Mouse (Mus musculus) heart, embryonic 15.5 days (tissue): Measurements from ENCODE around the gene Rimkla. TPM values are rescaled to one million over a fixed set of nuclear protein-coding genes. Genes with fewer than 3 reads are reported as not detected.
"Not testable (repeated sequence)": the region's sequence is repeated elsewhere in the genome, so short reads cannot be mapped to it uniquely, and the experiment has no call there.

Experiments
- ATAC-seq: fragments of 200-750 bp; cut with Nextera tagmentation; replicated peaks from 2 replicates; pipeline ENCODE4 v1.8.0; 2017; ENCODE audit warnings: low read depth, moderate TSS enrichment; ENCODE audit not compliant: insufficient number of reproducible peaks, insufficient read depth, low FRiP score
- H3K27ac ChIP-seq: fragments of 300-500 bp; sonication (generic); 2 replicates; pipeline ENCODE4 v1.5.1; 2015; ENCODE audit warnings: mild to moderate bottlenecking, inconsistent platforms
- H3K27me3 ChIP-seq: fragments of 300-500 bp; sonication (generic); 2 replicates; pipeline ENCODE4 v1.6.1; 2015; ENCODE audit warnings: inconsistent platforms
- H3K36me3 ChIP-seq: fragments of 300-500 bp; sonication (generic); 2 replicates; pipeline ENCODE4 v1.6.1; 2015; ENCODE audit warnings: mild to moderate bottlenecking, inconsistent platforms
- H3K4me1 ChIP-seq: fragments of 300-500 bp; sonication (generic); replicated peaks from 2 replicates; pipeline ENCODE4 v1.6.1; 2015; ENCODE audit warnings: inconsistent platforms
- H3K4me2 ChIP-seq: fragments of 300-500 bp; sonication (generic); 2 replicates; pipeline ENCODE4 v1.6.1; 2015; ENCODE audit warnings: inconsistent platforms, mild to moderate bottlenecking, moderate library complexity
- H3K4me3 ChIP-seq: fragments of 300-500 bp; sonication (generic); 2 replicates; pipeline ENCODE4 v1.5.1; 2015; ENCODE audit warnings: mild to moderate bottlenecking, inconsistent platforms
- H3K9ac ChIP-seq: fragments of 300-500 bp; sonication (generic); 2 replicates; pipeline ENCODE4 v1.6.1; 2015; ENCODE audit warnings: mild to moderate bottlenecking, inconsistent platforms
- H3K9me3 ChIP-seq: fragments of 300-500 bp; sonication (generic); replicated peaks from 2 replicates; pipeline ENCODE4 v1.6.1; 2016; ENCODE audit warnings: inconsistent platforms
- WGBS: fragments of 180-500 bp; shearing (Covaris S2); methylation state at CpG from one replicate; pipeline ENCODE4 v1.1.7; 2015; ENCODE audit warnings: mixed read lengths; 5-methylcytosine and 5-hydroxymethylcytosine counted together
- polyA plus RNA-seq: library from polyadenylated mRNA; unstranded; fragments of >200 nt; fragmentation: Nextera tagmentation; extraction: Ambion mirVana; gene quantifications from 2 replicates; pipeline ENCODE4 v1.2.1, GENCODE M21; 2015

The Rimkla gene
- polyA plus RNA-seq = 4.1 and 4.2 TPM in 2 replicates

- WGBS = under 1% methylated on average over 67 of the region's 77 CpGs
- peaks cover 8% of the 10 kb centered on the region for H3K4me1 ChIP-seq
Observed at GRCm38 (mm10) chr4:119492291-119492932, at the start of gene Rimkla. TSS of gene Rimkla (minus strand) at chr4:119492628.

GRCm38 (mm10) chr4:119540533-119540890, 48.1 kb upstream of the Rimkla start:
- Histone ChIP-seq H3K4me3 (peak overlapping the region; percentile 87), H3K27ac (peak overlapping the region; percentile 99), H3K36me3 (no peaks in the 10 kb centered on the region), H3K27me3 (no peaks in the 10 kb centered on the region), H3K9ac (peak overlapping the region; percentile 97), H3K4me2 (peak overlapping the region; percentile 78), H3K9me3 (no peaks in the 10 kb centered on the region), H3K4me1 (peaks cover 25% of the 10 kb centered on the region)
- WGBS = 3% methylated on average over 10 of the region's 10 CpGs
- no peak for ATAC-seq

More at GRCm38 (mm10) chr4:119492291-119492932, at the start of gene Rimkla:
- Histone ChIP-seq H3K36me3 (no peaks in the 10 kb centered on the region), H3K9ac (peak within 1 kb of the TSS; percentile 65), H3K27ac (peak within 1 kb of the TSS; percentile 46; the same call in 1 of the 2 replicates), H3K4me3 (peak within 1 kb of the TSS; percentile 67), H3K9me3 (no peaks in the 10 kb centered on the region), H3K4me2 (peak within 1 kb of the TSS; percentile 93), H3K27me3 (peaks cover 24% of the 10 kb centered on the region)
- peak; percentile 87 for ATAC-seq

DNA sequence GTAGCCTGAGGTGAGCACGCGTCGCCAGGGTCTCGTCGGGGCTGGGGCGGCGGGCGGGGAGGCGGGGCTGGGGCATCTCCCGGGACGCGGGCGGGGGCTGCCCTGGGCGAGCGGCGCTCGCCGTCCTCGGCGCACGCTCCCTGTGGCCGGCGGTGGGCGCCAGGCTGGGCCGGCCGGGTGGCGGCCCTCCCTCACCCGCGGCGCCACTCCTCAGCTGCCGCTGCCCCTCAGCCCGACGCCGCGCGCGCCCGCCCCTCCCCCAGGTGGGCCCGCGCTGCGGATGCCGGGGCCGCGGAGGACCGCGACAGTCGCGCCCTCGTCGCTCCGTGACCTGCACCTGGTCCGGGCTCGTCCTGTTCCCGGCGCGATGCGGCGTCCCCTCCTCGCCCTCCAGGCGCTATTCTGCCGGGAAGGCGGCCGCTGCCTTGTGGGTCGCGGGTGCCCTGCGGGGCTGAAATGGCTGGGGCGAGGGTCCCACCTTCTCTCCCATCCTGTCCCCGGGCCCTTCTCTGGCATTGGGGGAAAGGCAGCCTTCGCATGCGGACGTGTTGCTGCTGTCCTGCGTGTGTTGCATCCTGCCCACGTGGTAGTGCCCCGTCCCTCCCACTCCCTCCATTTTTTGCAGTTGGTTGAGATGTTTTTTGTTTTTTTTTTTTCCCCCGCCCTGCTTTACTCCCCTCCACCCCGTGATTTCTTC, 47.6 kb upstream of the Rimkla start:
- Histone ChIP-seq H3K9ac (peak overlapping the region; percentile 97), H3K27ac (peak overlapping the region; percentile 99), H3K27me3 (no peaks in the 10 kb centered on the region), H3K36me3 (no peaks in the 10 kb centered on the region), H3K9me3 (no peaks in the 10 kb centered on the region), H3K4me3 (peak overlapping the region; percentile 87), H3K4me1 (peaks cover 25% of the 10 kb centered on the region), H3K4me2 (peak overlapping the region; percentile 78)
- ATAC-seq = peak; percentile 77
- WGBS = under 1% methylated on average over 72 of the region's 76 CpGs

- peaks cover 25% of the 10 kb centered on the region for H3K4me1 ChIP-seq
- peak; percentile 92 for ATAC-seq
Observed at GRCm38 (mm10) chr4:119539031-119539824, 46.8 kb upstream of the Rimkla start, which contains the start of gene Frg2f1. TSS of gene Frg2f1 (minus strand) at chr4:119539529.

DNA sequence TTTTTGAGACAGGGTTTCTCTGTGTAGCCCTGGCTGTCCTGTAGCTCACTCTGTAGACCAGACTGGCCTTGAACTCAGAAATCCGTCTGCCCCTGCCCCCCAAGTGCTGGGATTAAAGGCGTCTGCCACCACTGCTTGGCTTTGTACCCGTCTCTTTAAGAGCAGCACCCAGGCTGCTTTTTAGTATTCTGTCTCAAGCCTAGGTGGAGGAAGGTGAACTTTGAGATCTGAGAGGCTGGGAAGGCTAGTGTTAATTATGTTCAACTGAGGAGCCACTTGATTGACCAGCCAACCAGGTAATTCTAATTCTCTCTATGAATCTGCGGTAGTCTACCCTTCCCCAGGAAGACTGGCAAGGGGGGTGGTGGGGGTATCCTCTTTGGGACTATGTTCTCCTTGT, 45.0 kb upstream of the Rimkla start:
- Histone ChIP-seq H3K9ac (no peak overlapping the region), H3K4me2 (no peak overlapping the region), H3K36me3 (no peaks in the 10 kb centered on the region), H3K4me1 (peaks cover 22% of the 10 kb centered on the region), H3K27me3 (no peaks in the 10 kb centered on the region), H3K27ac (no peak overlapping the region), H3K9me3 (no peaks in the 10 kb centered on the region), H3K4me3 (no peak overlapping the region)
- no peak for ATAC-seq
- WGBS = 80% methylated on average over 4 of the region's 4 CpGs

More at GRCm38 (mm10) chr4:119539031-119539824, 46.8 kb upstream of the Rimkla start, which contains the start of gene Frg2f1:
- H3K27ac ChIP-seq = peak within 1 kb of the TSS; percentile 99
- WGBS = under 1% methylated on average over 81 of the region's 85 CpGs
- H3K4me3 ChIP-seq = peak within 1 kb of the TSS; percentile 87
- H3K9me3 ChIP-seq = no peaks in the 10 kb centered on the region
- peak within 1 kb of the TSS; percentile 78 for H3K4me2 ChIP-seq
- no peaks in the 10 kb centered on the region for H3K27me3 ChIP-seq
- no peaks in the 10 kb centered on the region for H3K36me3 ChIP-seq
- H3K9ac ChIP-seq = peak within 1 kb of the TSS; percentile 97

GRCm38 (mm10) chr4:119536615-119537014, 44.2 kb upstream of the Rimkla start, which contains the start of gene Foxj3:
TSS of gene Foxj3 (plus strand) at chr4:119537004.
- H3K4me1 ChIP-seq = peaks cover 19% of the 10 kb centered on the region
- H3K4me3 ChIP-seq, H3K36me3 ChIP-seq, H3K27me3 ChIP-seq, H3K9me3 ChIP-seq, ATAC-seq, H3K9ac ChIP-seq, H3K4me2 ChIP-seq, H3K27ac ChIP-seq: not testable (repeated sequence)
- 84% methylated on average over 4 of the region's 4 CpGs for WGBS

GRCm38 (mm10) chr4:119535103-119535502, 42.7 kb upstream of the Rimkla start:
- H3K9ac ChIP-seq = no peak overlapping the region
- H3K9me3 ChIP-seq = no peaks in the 10 kb centered on the region
- H3K27me3 ChIP-seq = no peaks in the 10 kb centered on the region
- no peak overlapping the region for H3K4me2 ChIP-seq
- H3K27ac ChIP-seq = no peak overlapping the region
- no peaks in the 10 kb centered on the region for H3K36me3 ChIP-seq
- no peak for ATAC-seq
- H3K4me3 ChIP-seq = no peak overlapping the region
- peaks cover 9% of the 10 kb centered on the region; the same call in 1 of the 2 replicates for H3K4me1 ChIP-seq
- 34% methylated on average over 4 of the region's 4 CpGs for WGBS

DNA sequence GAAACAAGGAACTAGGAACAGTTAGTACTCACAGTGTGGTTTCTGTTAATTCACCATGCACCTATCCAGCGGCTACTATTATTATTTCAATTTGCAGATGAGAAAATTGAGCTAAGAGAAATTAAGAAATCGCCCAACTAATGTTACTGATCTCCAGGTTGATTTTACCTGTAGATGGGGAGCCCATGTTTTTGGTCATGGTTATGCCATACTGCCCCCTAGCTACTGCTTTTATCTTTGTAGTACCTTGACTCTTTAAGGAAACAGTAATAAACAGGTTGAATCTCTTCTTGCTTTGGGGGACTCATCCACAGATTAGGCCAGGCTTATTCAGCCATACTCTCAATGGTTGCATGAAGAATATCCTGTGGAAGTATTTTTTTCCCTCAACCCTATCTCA, 39.4 kb upstream of the Rimkla start:
- 75% methylated on average over 2 of the region's 2 CpGs for WGBS
- H3K9me3 ChIP-seq = no peaks in the 10 kb centered on the region
- no peak for ATAC-seq
- no peak overlapping the region for H3K27ac ChIP-seq
- no peak overlapping the region for H3K9ac ChIP-seq
- no peaks in the 10 kb centered on the region for H3K27me3 ChIP-seq
- H3K36me3 ChIP-seq = no peaks in the 10 kb centered on the region
- no peaks in the 10 kb centered on the region for H3K4me1 ChIP-seq
- no peak overlapping the region for H3K4me2 ChIP-seq
- H3K4me3 ChIP-seq = no peak overlapping the region

DNA sequence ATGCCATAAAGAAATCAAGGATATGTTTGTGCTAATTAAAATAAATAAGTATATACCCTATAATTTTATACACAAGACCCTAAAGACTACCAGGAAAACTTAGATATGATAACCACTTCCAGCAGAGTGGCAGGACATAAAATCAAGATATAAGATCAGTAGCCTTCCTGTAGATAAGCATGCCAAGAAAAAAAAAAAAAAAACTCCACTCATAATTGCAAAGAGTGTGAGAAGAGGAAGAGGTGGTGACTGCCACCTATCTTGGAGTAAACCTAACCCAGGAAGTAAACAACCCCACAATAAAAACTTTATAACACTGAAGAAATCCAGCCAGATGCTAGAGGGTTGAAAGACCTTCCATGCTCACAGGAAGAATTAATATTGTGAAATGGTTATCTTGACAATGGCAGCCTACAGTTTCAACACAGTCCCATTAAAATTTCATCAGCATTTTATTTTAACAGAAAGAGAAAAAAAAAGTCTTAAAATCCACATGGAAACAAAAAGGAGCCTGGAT, 34.0 kb upstream of the Rimkla start:
- ATAC-seq = no peak
- H3K9me3 ChIP-seq = no peaks in the 10 kb centered on the region

DNA sequence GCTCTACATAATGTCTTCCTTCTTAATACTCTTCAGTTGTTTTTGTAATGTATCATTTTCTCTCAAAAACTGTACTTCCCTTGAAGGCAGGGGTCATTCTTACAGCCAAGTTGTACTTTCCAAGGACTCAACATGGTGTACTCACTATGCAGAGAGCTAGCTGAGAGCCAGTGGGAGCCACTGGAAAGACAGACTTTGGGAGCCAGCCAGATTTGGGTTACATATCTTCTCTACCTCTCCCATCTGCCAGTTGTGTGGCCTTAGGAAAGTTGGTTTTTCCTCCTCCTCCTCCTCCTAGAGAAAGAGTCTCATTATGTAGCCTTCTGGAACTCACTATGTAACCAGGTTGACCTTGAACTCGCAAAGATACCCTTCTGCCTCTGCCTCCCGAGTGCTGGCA, 32.0 kb upstream of the Rimkla start:
- Histone ChIP-seq H3K27me3 (no peaks in the 10 kb centered on the region), H3K4me3 (no peak overlapping the region), H3K9ac (no peak overlapping the region), H3K4me2 (no peak overlapping the region), H3K27ac (no peak overlapping the region), H3K4me1 (no peaks in the 10 kb centered on the region), H3K9me3 (no peaks in the 10 kb centered on the region), H3K36me3 (no peaks in the 10 kb centered on the region)
- 74% methylated on average over 2 of the region's 2 CpGs for WGBS
- ATAC-seq = no peak

More for the DNA sequence above, 34.0 kb upstream of the Rimkla start:
- H3K36me3 ChIP-seq = no peaks in the 10 kb centered on the region
- no peaks in the 10 kb centered on the region for H3K27me3 ChIP-seq
- no peak overlapping the region for H3K4me2 ChIP-seq
- H3K4me3 ChIP-seq = no peak overlapping the region
- no peak overlapping the region for H3K9ac ChIP-seq
- H3K4me1 ChIP-seq = no peaks in the 10 kb centered on the region
- H3K27ac ChIP-seq = no peak overlapping the region

- Histone ChIP-seq H3K4me1 (no peaks in the 10 kb centered on the region), H3K4me3 (no peak overlapping the region), H3K4me2 (no peak overlapping the region), H3K36me3 (no peaks in the 10 kb centered on the region), H3K27me3 (no peaks in the 10 kb centered on the region), H3K9me3 (no peaks in the 10 kb centered on the region), H3K27ac (no peak overlapping the region), H3K9ac (no peak overlapping the region)
- 79% methylated on average over 1 of the region's 1 CpGs for WGBS
- no peak for ATAC-seq
Observed at GRCm38 (mm10) chr4:119524010-119524409, 31.6 kb upstream of the Rimkla start.
